Mouse (Mus musculus): Measurements from ENCODE around the gene Prkd1.

Gene Prkd1

DNA sequence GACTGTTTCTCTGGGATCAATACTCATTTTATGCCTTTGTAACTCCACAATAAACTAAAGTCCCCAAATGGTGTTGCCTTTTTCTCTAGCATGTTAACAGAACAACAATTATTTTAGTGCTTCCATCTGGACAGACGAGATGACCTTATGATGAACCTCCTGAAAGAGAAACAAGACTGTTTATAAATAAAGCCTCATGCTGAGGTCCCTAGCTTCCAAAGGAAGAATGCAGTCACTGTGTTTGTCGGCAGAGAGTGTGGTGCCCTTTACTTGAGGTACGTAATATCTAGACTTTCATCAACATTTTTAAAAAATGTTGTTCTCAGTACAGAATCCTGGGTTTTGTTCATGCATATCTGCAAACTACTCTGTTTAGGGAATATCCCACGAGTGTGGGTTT, 90.7 kb downstream of the Prkd1 start:
- DNase-seq (ENCODE audit: low spot score) = no peak

DNA sequence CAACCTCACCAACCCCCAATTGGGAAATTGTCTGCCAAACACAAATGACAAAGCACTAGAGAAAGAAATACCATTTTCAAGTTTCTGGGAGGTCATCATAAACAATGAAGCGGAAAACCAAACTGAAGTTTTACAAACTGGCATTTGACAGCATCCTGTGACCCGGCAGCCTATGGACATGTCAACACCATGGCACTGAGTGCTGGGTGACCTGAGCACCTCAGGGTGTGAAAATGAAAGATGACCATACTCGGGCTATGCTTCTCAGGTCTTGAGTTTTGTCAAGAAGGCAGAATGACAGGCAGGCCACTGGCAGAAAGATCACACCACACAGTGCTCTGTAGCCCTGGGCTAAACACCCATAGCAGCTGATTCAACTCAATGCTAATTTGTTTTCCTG, 94.7 kb downstream of the Prkd1 start:
- DNase-seq (ENCODE audit: low spot score) = no peak

GRCm38 (mm10) chr12:50549860-50550555, 98.9 kb downstream of the Prkd1 start:
- peak; percentile 57 for DNase-seq (ENCODE audit: low spot score)

GRCm38 (mm10) chr12:50546394-50546793, 102.5 kb downstream of the Prkd1 start:
- no peak for DNase-seq (ENCODE audit: low spot score)

GRCm38 (mm10) chr12:50545610-50545919, 103.3 kb downstream of the Prkd1 start:
- peak; percentile 48 for DNase-seq (ENCODE audit: low spot score)

- DNase-seq (ENCODE audit: low spot score) = no peak
Observed at GRCm38 (mm10) chr12:50544855-50545609, 103.9 kb downstream of the Prkd1 start.

DNA sequence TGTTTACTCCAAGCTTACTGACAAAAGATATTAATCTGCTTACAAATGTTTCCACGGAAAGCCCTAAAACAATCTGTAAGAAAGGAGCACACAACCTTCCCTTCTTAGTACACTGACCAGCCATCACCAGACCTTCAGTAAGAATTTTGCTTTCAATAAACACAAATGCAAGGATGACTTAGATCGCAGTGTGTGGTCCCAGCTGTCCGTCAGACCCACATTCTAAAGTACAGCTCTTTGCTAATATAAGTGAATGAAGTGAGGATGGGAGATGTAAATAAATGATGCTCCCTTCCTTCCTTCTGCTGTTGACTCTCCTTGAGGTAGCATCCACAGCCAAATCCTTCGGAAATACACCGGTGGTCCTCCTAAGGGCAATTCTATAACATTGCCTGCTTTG, 108.1 kb downstream of the Prkd1 start:
- DNase-seq (ENCODE audit: low spot score) = no peak

- no peak for DNase-seq (ENCODE audit: low spot score)
Observed at GRCm38 (mm10) chr12:50538296-50538965, 110.5 kb downstream of the Prkd1 start.

DNA sequence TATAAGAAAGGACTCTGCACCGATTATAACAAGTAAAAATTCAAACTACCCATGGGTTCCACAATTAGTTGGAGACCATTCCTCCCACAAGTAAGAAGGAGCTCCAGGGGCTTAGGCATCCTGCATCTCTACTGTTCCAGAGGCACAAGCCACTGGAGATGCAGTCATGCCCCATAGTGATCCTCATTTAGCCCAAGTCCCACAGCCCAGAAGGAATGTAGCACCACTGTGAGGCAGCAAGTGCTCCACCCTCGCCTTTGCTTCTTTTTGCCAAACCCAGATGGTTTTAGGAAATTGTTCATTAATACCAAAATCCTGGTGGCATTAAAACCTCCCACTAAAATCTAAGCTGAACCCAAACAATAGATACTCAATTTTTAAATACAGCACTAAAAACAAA, 111.1 kb downstream of the Prkd1 start:
- no peak for DNase-seq (ENCODE audit: low spot score)

DNA sequence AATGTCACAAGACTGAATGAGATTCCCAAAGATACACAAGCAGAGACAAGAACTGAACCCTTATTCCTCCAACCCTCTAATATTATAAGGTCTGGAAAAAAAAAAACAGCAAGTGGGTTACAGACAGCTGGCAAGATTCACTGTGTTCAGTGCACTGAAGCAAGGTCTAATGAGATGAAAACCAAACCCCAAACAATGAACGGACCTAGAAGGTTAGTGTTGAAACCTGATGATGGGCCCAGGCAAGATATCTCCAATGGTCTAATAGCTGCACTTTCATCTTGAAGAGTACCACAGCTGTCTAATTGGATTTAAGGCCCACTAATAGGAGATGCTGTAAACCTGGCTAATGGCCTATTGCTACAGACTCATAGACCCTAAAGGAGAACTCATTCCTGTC, 111.9 kb downstream of the Prkd1 start:
- no peak for DNase-seq (ENCODE audit: low spot score)

DNA sequence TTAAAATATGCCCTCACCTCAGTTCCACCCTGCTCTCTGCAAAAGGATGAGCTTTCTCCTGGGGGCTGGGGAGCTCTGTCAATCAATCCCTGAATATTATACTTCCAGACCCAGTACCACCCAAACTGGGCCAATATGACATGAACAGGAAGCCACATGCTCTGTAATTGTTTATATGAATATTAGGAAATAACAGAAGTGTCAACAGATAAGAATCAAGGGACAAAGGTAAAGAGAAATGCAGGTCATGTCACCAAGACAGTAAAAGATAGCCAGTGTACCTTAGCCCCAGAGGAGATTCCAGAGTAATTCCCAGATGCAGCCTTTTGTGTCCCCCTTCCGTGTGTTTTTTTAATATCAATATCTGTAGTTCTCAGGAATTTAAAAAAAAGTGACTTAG, 120.3 kb downstream of the Prkd1 start:
- DNase-seq (ENCODE audit: low spot score) = no peak

- no peak for DNase-seq (ENCODE audit: low spot score)
Observed at GRCm38 (mm10) chr12:50524061-50524460, 124.8 kb downstream of the Prkd1 start.

DNA sequence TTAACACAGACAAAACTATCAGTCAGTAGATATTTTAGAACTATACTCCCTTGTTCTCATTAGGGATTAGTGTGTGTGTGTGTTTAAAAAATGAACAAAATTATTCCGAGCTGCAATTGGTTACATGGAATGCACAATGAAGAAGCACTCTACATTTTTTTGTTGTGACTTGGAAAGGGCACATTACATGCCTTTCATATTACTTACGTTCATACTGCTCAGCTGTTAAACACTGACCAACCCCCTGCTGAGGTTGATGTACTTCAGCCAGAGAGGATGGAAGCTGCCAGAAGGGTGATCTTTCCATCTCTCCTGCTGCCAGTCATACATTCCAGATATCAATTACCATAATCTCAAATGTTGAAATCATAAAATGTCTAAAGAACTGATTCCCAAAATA, 134.4 kb downstream of the Prkd1 start:
- no peak for DNase-seq (ENCODE audit: low spot score)

DNA sequence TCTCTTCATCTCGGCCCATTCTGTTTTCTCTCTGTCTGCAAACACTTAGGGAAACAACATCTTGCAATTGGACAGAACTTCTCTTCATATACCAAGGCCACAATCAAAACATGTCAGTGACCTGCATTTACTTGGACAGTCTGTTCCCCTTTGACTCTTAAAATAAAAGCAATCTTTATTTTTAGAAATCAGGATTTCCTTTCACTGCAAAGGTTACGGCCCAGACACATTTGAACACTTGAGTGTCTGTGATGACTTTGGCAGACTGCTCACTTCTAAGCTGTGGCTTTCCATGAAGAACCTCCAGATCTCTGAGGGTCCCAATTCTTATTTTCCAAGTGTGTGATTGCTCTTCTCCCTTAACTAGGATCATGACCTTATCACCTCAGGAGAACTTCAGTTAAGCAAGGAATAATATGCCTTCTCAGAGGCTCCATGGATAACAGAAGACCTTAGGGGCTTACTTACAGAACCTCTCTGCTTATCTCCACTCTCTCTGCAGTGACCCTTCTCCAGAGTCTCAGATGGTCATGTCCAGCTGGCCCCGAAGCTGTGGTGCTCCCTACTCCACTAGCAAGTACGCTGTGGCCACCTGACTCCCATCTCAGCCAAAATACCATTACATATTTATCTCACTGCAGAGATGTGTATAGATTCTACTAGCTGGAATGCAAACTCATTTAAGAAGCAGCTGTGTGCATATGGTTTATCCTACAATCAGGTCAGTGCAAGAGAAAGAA, 137.2 kb downstream of the Prkd1 start:
- no peak for DNase-seq (ENCODE audit: low spot score)

DNA sequence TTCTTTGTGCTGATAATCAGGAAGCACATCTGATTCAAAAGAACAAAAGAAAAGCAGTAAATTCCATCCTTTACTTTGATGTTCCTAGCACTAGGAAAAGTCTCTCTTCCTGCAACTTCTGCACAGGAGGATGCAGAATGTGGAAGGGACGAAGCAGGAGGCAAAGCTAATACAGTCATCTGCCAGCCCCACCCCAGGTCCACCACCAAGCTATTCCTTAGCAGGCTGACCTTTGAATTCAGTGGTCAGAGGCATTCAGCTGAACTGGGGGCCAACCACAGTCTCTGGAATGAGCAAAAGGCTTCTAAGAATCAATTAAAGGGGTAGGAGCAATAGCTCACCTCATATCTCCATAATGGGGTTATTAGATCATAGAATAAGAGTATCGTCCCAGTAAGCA, 140.1 kb downstream of the Prkd1 start:
- DNase-seq (ENCODE audit: low spot score) = no peak

DNA sequence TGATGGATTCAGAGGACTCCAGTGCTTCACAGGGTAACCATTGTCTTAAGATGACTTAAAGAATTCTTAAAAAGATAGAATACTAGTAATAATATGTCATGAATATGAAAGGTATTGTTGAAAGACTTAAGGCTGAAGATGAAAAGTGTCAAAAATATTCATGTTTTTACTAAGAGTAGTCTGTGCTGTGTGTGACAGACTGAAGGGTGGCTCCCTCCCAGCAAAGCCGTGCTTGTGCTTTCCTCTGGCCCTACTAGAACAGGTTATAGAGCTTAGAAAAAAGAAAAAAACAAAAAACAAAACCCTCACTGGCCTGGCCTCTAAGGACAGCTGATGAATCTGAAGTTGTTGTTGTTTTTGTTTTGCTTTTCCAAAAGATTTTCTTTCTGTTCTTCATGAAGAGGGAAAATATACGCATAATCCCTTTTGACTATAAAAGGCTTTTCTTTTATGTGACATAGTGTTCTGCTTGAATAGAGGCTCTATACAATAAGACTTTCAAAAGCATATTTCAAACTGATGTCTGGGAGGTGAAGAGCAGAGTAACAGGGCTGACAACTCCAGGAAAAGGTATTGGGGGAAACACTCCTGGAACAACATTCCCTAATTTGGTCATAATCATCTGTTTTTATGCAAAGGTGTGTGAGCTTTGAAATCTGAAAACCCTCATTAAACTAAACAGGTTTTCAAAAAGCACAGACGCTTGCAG, 148.9 kb downstream of the Prkd1 start:
- no peak for DNase-seq (ENCODE audit: low spot score)

GRCm38 (mm10) chr12:50496006-50496405, 152.9 kb downstream of the Prkd1 start:
- no peak for DNase-seq (ENCODE audit: low spot score)

DNA sequence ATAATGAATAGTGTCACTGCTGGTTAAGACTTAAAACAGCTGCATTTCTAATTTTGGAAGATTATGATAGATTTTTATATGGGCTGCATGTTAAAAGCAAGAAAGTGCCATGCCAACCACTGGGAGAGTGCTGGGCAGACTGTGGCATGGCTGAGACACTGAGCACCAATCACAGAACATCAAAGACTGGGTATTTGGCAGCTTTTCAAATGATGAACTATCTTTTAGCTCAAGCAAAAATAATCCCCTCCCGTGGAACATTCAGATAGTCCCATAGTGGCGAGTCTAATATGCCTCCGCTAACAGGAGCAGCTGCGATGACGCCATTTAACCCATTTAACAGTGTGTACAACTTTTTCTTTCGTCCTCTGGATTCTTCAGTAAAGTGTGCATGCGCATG, 169.1 kb downstream of the Prkd1 start:
- DNase-seq (ENCODE audit: low spot score) = no peak

GRCm38 (mm10) chr12:50457151-50457550, 191.7 kb downstream of the Prkd1 start:
- no peak for DNase-seq (ENCODE audit: low spot score)

DNA sequence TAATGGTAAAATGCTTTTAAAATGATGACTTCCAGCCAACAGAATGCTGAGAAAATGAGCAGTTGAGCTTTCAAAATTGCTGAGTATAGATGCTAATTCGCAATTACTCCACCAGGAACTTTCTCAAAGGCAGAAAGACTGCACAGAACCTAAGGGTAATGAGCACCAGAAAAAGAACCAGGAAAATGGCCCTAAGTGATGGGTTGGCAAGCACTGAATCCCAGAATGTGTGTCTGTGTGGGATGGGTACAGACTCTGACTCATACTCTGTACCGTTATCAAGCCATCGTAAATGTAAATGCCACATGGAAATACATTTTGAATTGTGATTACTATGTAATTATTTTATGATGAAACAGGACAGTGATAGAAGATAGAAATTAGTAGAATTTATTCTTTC, 197.1 kb downstream of the Prkd1 start:
- no peak for DNase-seq (ENCODE audit: low spot score)

DNA sequence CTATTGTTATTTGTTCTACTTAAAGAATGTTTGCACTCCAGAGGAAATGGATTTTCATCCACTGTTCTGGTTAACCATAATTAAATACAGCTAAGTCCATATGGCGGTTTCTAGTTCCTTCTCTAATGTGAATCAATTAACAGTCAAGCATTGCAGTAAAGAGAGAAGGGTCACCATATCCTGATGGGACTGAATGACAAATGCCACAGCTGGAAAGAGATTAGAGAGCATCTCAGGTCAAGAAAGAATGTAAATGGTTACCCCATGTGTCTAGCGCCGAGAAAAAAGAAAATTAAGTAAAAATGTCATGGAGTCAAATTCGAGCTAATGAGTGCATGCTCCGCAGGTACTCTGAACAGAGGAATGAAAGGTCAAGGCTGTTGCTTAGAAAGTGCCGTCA, 212.2 kb downstream of the Prkd1 start:
- no peak for DNase-seq (ENCODE audit: low spot score)

DNA sequence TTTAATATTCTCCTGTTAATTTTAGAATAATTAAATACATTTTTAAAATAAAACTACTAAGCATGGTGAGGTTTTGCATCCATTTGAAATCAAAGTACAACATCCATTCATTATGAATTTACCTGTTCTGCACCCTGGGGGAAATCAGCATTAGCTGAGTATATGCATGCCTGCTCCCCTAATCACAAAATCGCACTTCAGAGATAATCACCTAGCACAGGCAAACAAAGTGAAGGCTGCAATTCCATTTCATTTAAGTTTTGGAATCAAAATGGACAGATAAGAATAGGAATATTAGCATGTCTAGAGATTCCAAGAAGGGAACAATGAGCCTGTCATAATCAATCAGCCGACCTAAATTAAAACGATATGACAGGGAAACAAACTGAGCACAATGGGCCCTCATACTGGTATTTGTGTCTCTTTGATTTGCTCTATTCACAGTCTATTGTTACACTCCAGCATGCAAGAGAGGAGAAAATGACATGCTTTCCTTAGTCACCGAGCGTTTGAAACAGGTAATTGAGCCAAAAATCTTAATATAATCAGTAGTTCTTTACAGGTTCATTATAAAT, 218.7 kb downstream of the Prkd1 start:
- no peak for DNase-seq (ENCODE audit: low spot score)

Data from testis, postnatal 10 days (tissue).